Mouse (Mus musculus) heart, embryonic 14.5 days (tissue): Measurements from ENCODE around the gene Olfr1392. TPM values are rescaled to one million over a fixed set of nuclear protein-coding genes. Genes with fewer than 3 reads are reported as not detected.
"Not testable (repeated sequence)": the region's sequence is repeated elsewhere in the genome, so short reads cannot be mapped to it uniquely, and the experiment has no call there.

Source experiments
- ATAC-seq: fragments of 200-750 bp; cut with Nextera tagmentation; 2 replicates; pipeline ENCODE4 v1.8.0; 2017; ENCODE audit warnings: low read depth, moderate TSS enrichment; ENCODE audit not compliant: insufficient number of reproducible peaks, insufficient read depth, low FRiP score
- H3K27ac ChIP-seq, 2 experiments: fragments of 200-500 bp in 1 of 2; fragments of 300-500 bp in 1 of 2; sonication (generic) in 1 of 2; replicated peaks in 1 of 2; 2 replicates each; pipeline ENCODE4 v1.5.1; 2012 to 2014; ENCODE audit warnings: low read depth in 2 of 2, low read length in 2 of 2, control low read depth in 1 of 2, mild to moderate bottlenecking in 1 of 2, mixed read lengths in 1 of 2; ENCODE audit not compliant: control insufficient read depth in 1 of 2, insufficient read depth in 1 of 2
- H3K27me3 ChIP-seq: fragments of 300-500 bp; sonication (generic); 2 replicates; pipeline ENCODE4 v1.6.1; 2014; ENCODE audit warnings: mild to moderate bottlenecking, low read length, control low read depth; ENCODE audit not compliant: control insufficient read depth, insufficient read depth
- H3K36me3 ChIP-seq: fragments of 300-500 bp; sonication (generic); 2 replicates; pipeline ENCODE4 v1.6.1; 2014; ENCODE audit warnings: mild to moderate bottlenecking, control low read depth, low read length, mixed read lengths; ENCODE audit not compliant: control insufficient read depth, insufficient read depth
- H3K4me1 ChIP-seq, 2 experiments: fragments of 200-500 bp in 1 of 2; fragments of 300-500 bp in 1 of 2; sonication (generic) in 1 of 2; 2 replicates each; pipeline ENCODE4 v1.6.1; 2012 to 2014; ENCODE audit warnings: low read length in 2 of 2, control low read depth in 1 of 2, mixed read lengths in 1 of 2; ENCODE audit not compliant: control insufficient read depth in 2 of 2, insufficient read depth in 2 of 2
- H3K4me2 ChIP-seq: fragments of 300-500 bp; sonication (generic); 2 replicates; pipeline ENCODE4 v1.6.1; 2014; ENCODE audit warnings: mild to moderate bottlenecking, low read length
- H3K4me3 ChIP-seq, 2 experiments: fragments of 200-500 bp in 1 of 2; fragments of 300-500 bp in 1 of 2; sonication (generic) in 1 of 2; 2 replicates each; pipeline ENCODE4 v1.5.1; 2012 to 2014; ENCODE audit warnings: low read length in 2 of 2, mild to moderate bottlenecking in 2 of 2, control low read depth in 1 of 2, low read depth in 1 of 2, moderate library complexity in 1 of 2; ENCODE audit not compliant: control insufficient read depth in 1 of 2, insufficient read depth in 1 of 2
- H3K9ac ChIP-seq: fragments of 300-500 bp; sonication (generic); 2 replicates; pipeline ENCODE4 v1.6.1; 2014; ENCODE audit warnings: mild to moderate bottlenecking, low read length
- H3K9me3 ChIP-seq: fragments of 300-500 bp; sonication (generic); 2 replicates; pipeline ENCODE4 v1.6.1; 2016; ENCODE audit warnings: low read length, control low read depth; ENCODE audit not compliant: control insufficient read depth
- WGBS: fragments of 180-500 bp; shearing (Covaris S2); extraction: QIAGEN DNeasy Blood & Tissue Kit; methylation state at CpG from one replicate; pipeline ENCODE4 v1.1.7; 2014; 5-methylcytosine and 5-hydroxymethylcytosine counted together
- polyA plus RNA-seq: library from polyadenylated mRNA; unstranded; fragments of >200 nt; fragmentation: Nextera tagmentation; extraction: Ambion mirVana; gene quantifications from 2 replicates; pipeline ENCODE4 v1.2.1, GENCODE M21; 2014

Olfr1392 gene
- polyA plus RNA-seq, 1 experiment from 2014 or later, result not detected

GRCm38 (mm10) chr11:49271334-49271733, 13.7 kb upstream of the Olfr1392 start:
- Histone ChIP-seq H3K4me3 (no peak overlapping the region), H3K27ac (no peak overlapping the region), H3K9me3 (no peaks in the 10 kb centered on the region), H3K4me1 (peaks cover 13 to 18% of the 10 kb centered on the region in 2 experiments), H3K27me3 (no peaks in the 10 kb centered on the region), H3K4me2 (no peak overlapping the region), H3K9ac (no peak overlapping the region), H3K36me3 (no peaks in the 10 kb centered on the region)
- ATAC-seq, result no peak
- WGBS, result 30% methylated on average over 7 of the region's 7 CpGs

- no peak overlapping the region for H3K4me2 ChIP-seq
- no peaks in the 10 kb centered on the region for H3K4me1 ChIP-seq
- H3K36me3 ChIP-seq, result no peaks in the 10 kb centered on the region
- 68% methylated on average over 11 of the region's 11 CpGs for WGBS
- no peaks in the 10 kb centered on the region for H3K9me3 ChIP-seq
- H3K4me3 ChIP-seq, result no peak overlapping the region
- no peak for ATAC-seq
- no peaks in the 10 kb centered on the region for H3K27me3 ChIP-seq
- H3K9ac ChIP-seq, result no peak overlapping the region
- H3K27ac ChIP-seq, result no peak overlapping the region
Observed at GRCm38 (mm10) chr11:49273834-49274519, 11.1 kb upstream of the Olfr1392 start.

- Histone ChIP-seq H3K4me1 (no peaks in the 10 kb centered on the region), H3K9me3 (no peaks in the 10 kb centered on the region), H3K36me3 (no peaks in the 10 kb centered on the region), H3K4me3 (no peak within 1 kb of the TSS), H3K4me2 (no peak within 1 kb of the TSS), H3K27ac (no peak within 1 kb of the TSS), H3K27me3 (no peaks in the 10 kb centered on the region), H3K9ac (no peak within 1 kb of the TSS)
- no peak for ATAC-seq
- WGBS, result 68% methylated on average over 3 of the region's 3 CpGs
Observed at GRCm38 (mm10) chr11:49278222-49278621, 6.9 kb upstream of the Olfr1392 start, which contains the start of gene Olfr1393. TSS of gene Olfr1393 (plus strand) at chr11:49278304.

- ATAC-seq, result no peak
Observed at GRCm38 (mm10) chr11:49287251-49287650, 2.2 kb downstream of the Olfr1392 start.

GRCm38 (mm10) chr11:49292777-49293176, 7.7 kb downstream of the Olfr1392 start:
- no peaks in the 10 kb centered on the region for H3K27me3 ChIP-seq
- H3K4me3 ChIP-seq, result no peak overlapping the region
- H3K9ac ChIP-seq, result no peak overlapping the region
- H3K36me3 ChIP-seq, result no peaks in the 10 kb centered on the region
- 70% methylated on average over 3 of the region's 3 CpGs for WGBS
- no peaks in the 10 kb centered on the region for H3K4me1 ChIP-seq
- ATAC-seq, result no peak
- H3K4me2 ChIP-seq, result no peak overlapping the region
- no peak overlapping the region for H3K27ac ChIP-seq
- H3K9me3 ChIP-seq, result no peaks in the 10 kb centered on the region

More at GRCm38 (mm10) chr11:49287251-49287650, 2.2 kb downstream of the Olfr1392 start:
- Histone ChIP-seq H3K9ac (no peak overlapping the region), H3K27me3 (no peaks in the 10 kb centered on the region), H3K4me2 (no peak overlapping the region), H3K27ac (no peak overlapping the region), H3K4me3 (no peak overlapping the region), H3K9me3 (no peaks in the 10 kb centered on the region), H3K36me3 (no peaks in the 10 kb centered on the region), H3K4me1 (no peaks in the 10 kb centered on the region)
- 61% methylated on average over 2 of the region's 2 CpGs for WGBS

GRCm38 (mm10) chr11:49304441-49304840, 19.4 kb downstream of the Olfr1392 start, which contains the start of gene Olfr10:
TSS of gene Olfr10 (plus strand) at chr11:49304741.
- Histone ChIP-seq H3K4me2 (no peak within 1 kb of the TSS), H3K4me3 (no peak within 1 kb of the TSS), H3K9me3 (no peaks in the 10 kb centered on the region), H3K4me1 (no peaks in the 10 kb centered on the region), H3K27me3 (no peaks in the 10 kb centered on the region), H3K27ac (no peak within 1 kb of the TSS), H3K9ac (no peak within 1 kb of the TSS), H3K36me3 (no peaks in the 10 kb centered on the region)
- no peak for ATAC-seq

- 73% methylated on average over 5 of the region's 5 CpGs for WGBS
- ATAC-seq, H3K27me3 ChIP-seq: not testable (repeated sequence)
Observed at GRCm38 (mm10) chr11:49308547-49308946, 23.5 kb downstream of the Olfr1392 start.

GRCm38 (mm10) chr11:49322442-49322841, 37.4 kb downstream of the Olfr1392 start, which contains the start of gene Olfr1391:
TSS of gene Olfr1391 (plus strand) at chr11:49322742.
- Histone ChIP-seq H3K4me2 (no peak within 1 kb of the TSS), H3K27ac (no peak within 1 kb of the TSS), H3K9me3 (no peaks in the 10 kb centered on the region), H3K36me3 (no peaks in the 10 kb centered on the region), H3K9ac (no peak within 1 kb of the TSS), H3K4me1 (no peaks in the 10 kb centered on the region), H3K4me3 (no peak within 1 kb of the TSS), H3K27me3 (no peaks in the 10 kb centered on the region)
- 66% methylated on average over 2 of the region's 2 CpGs for WGBS
- ATAC-seq, result no peak

More at GRCm38 (mm10) chr11:49308547-49308946, 23.5 kb downstream of the Olfr1392 start:
- H3K4me2 ChIP-seq, H3K4me3 ChIP-seq, H3K9me3 ChIP-seq, H3K36me3 ChIP-seq, H3K9ac ChIP-seq, H3K4me1 ChIP-seq, H3K27ac ChIP-seq: not testable (repeated sequence)
